Mouse (Mus musculus) bone marrow, adult 2 months (tissue): ENCODE results near the gene Mrps16. TPM values are rescaled to one million over a fixed set of nuclear protein-coding genes. Genes with fewer than 3 reads are reported as not detected.

Experiments
- H3K27ac ChIP-seq: fragments of 200-500 bp; 2 replicates; pipeline ENCODE4 v1.5.1; 2012; ENCODE audit warnings: low read depth, mild to moderate bottlenecking, control low read depth, inconsistent platforms, low read length; ENCODE audit not compliant: control insufficient read depth, poor library complexity, insufficient read depth
- H3K4me1 ChIP-seq: fragments of 200-500 bp; 2 replicates; pipeline ENCODE4 v1.6.1; 2011; ENCODE audit warnings: low read length; ENCODE audit not compliant: control insufficient read depth, insufficient read depth
- H3K4me3 ChIP-seq: fragments of 200-500 bp; replicated peaks from 2 replicates; pipeline ENCODE3; 2011; ENCODE audit warnings: mild to moderate bottlenecking, low read depth, low read length, control low read depth; ENCODE audit not compliant: control insufficient read depth
- CTCF ChIP-seq: fragments of 200-500 bp; IDR thresholded peaks from 2 replicates; pipeline ENCODE4 v1.5.1; 2011; ENCODE audit warnings: low read length, control low read depth; ENCODE audit not compliant: control insufficient read depth, insufficient read depth
- POLR2A ChIP-seq: fragments of 200-500 bp; IDR thresholded peaks from 2 replicates; pipeline ENCODE4 v1.6.1; 2011; ENCODE audit warnings: low read depth, mild to moderate bottlenecking, control low read depth, low read length, borderline replicate concordance; ENCODE audit not compliant: control insufficient read depth
- WGBS: fragments of 180-500 bp; shearing (Covaris S2); methylation state at CpG from one replicate; pipeline ENCODE4 v1.1.7; 2018; 5-methylcytosine and 5-hydroxymethylcytosine counted together
- polyA plus RNA-seq: library from polyadenylated mRNA; stranded (reverse); fragments of >200 nt; gene quantifications from 2 replicates; pipeline ENCODE4 v1.2.4, GENCODE M21; 2011; ENCODE audit warnings: low replicate concordance; ENCODE audit not compliant: missing spikeins, insufficient read depth, insufficient read length

The Mrps16 gene
- polyA plus RNA-seq, 1 experiment = 78.8 TPM

DNA sequence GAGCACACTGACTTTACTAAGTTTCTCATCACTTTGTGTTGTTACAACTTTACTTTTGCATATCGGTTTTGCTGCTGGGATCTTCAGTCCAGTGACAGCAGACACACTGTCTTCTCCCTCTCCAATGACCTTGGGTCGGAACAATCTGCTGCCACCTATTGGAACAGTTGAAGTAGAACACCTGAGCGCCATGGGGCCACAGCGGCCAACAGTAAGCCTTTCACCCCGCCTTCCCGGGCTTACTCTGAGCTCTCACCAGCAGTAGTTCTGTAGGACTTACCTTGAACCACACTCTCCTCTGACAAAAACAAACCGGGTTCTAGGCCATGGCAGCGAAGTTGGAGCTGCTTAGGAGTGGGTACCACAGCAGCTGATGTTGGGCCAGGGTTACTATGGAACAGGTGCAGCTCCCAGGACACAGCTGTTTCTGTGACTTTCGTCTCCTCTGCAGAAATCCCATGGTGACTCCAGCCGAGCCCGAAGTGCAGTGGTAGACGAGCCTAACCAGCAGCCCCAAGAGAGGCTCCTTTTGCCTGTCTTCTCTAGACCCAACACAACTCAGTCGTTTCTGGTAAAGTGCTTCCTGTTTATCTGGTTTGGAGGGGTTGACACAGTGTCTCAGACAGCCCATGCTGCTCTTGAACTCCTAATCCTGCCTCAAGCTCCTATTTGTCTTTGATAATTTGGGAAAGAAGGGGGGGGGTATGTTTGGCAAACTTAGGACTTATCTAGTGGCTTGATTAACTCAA lies 14.9 kb downstream of the Mrps16 start:
- H3K27ac ChIP-seq = peak overlapping the region; percentile 87
- 24% methylated on average over 13 of the region's 13 CpGs for WGBS
- H3K4me3 ChIP-seq = peak overlapping the region; percentile 27
- TF ChIP-seq POLR2A (no peak), CTCF (peak; percentile 82)
- H3K4me1 ChIP-seq = peaks cover 1% of the 10 kb centered on the region; the same call in 1 of the 2 replicates

DNA sequence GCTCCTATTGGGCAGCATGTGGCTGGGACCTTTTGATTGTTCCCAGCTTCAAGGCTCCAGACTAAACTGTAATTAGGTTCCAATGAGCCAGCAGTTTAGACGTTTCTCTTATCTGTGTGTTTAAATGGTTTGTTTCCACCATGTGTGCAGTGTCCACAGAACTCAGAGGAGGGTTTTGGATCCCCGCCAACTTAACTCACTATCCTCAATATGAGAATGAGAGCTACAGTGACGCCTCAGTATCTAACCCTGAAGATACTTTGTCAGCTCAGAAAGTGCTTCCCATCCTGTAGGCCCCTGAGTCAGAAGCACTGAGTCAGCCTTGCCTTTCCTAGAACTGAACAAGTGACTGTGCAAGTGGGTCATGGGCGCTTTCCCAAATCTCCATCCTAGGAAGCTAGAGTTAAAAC lies 16.3 kb downstream of the Mrps16 start:
- Histone ChIP-seq H3K27ac (no peak overlapping the region), H3K4me1 (peaks cover 1% of the 10 kb centered on the region; the same call in 1 of the 2 replicates), H3K4me3 (no peak overlapping the region)
- TF ChIP-seq CTCF (no peak), POLR2A (no peak)
- 72% methylated on average over 4 of the region's 4 CpGs for WGBS

DNA sequence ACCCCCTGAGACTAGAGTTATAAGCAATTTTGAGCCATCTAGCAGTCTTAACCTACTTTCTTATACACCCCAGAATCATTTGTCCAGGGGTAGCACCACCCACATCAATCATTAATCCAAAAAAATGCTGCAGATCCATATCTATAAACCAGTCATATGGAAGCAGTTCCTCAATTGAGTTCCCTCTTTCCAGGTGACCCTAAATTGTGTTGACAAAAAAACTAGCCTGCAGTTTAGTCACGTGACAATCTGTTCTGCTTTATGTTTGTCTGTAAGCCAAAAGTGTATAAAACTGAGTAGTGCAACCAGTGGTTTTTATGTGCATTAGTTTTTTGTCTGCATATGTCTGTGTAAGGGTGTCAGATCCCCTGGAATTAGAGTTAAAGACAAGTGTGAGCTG lies 21.6 kb downstream of the Mrps16 start:
- TF ChIP-seq POLR2A (no peak), CTCF (no peak)
- H3K4me3 ChIP-seq = no peak overlapping the region
- H3K4me1 ChIP-seq = peaks cover 2% of the 10 kb centered on the region; the same call in 1 of the 2 replicates
- no peak overlapping the region for H3K27ac ChIP-seq
- 68% methylated on average over 1 of the region's 1 CpGs for WGBS

- WGBS = 41% methylated on average over 7 of the region's 7 CpGs
- Histone ChIP-seq H3K4me1 (peaks cover 2% of the 10 kb centered on the region; the same call in 1 of the 2 replicates), H3K27ac (no peak overlapping the region), H3K4me3 (no peak overlapping the region)
- TF ChIP-seq CTCF = no peak
- no peak for TF ChIP-seq POLR2A
These were observed 22.6 kb downstream of the Mrps16 start for GRCm38 (mm10) chr14:20370798-20371197.

DNA sequence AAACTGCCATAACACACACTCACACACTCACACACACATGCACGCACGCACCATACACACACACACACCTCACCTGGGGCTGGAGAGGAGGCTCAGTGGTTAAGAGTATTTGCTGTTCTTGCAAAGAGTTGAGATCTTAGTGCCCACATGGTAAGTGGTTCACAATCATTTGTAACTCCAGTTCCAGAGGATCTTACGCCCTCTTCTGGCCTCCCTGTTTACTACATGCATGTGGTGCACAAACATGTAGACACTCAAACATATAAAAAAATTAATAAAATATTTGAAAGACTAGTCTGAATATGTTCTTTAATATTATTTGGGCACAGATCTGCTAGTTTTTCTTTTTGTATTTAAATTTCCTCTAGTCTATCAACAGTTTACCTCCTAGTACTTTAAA lies 25.2 kb downstream of the Mrps16 start:
- peaks cover 2% of the 10 kb centered on the region for H3K4me1 ChIP-seq
- TF ChIP-seq CTCF (peak; percentile 6; the same call in 1 of the 2 replicates), POLR2A (no peak)
- no peak overlapping the region for H3K4me3 ChIP-seq
- 87% methylated on average over 3 of the region's 3 CpGs for WGBS
- H3K27ac ChIP-seq = no peak overlapping the region

- peak overlapping the region; percentile 74 for H3K27ac ChIP-seq
- 51% methylated on average over 4 of the region's 4 CpGs for WGBS
- TF ChIP-seq CTCF = no peak
- no peak for TF ChIP-seq POLR2A
- H3K4me3 ChIP-seq = no peak overlapping the region
- H3K4me1 ChIP-seq = peaks cover 2% of the 10 kb centered on the region; the same call in 1 of the 2 replicates
These were observed 30.2 kb downstream of the Mrps16 start for GRCm38 (mm10) chr14:20363230-20363629.

- 1% methylated on average over 42 of the region's 42 CpGs for WGBS
- peak within 1 kb of the TSS; percentile 92 for H3K4me3 ChIP-seq
- no peaks in the 10 kb centered on the region for H3K4me1 ChIP-seq
- TF ChIP-seq POLR2A = peak; percentile 65
- TF ChIP-seq CTCF = peak; percentile 47; the same call in 1 of the 2 replicates
- H3K27ac ChIP-seq = peak within 1 kb of the TSS; percentile 82
These were observed 45.4 kb downstream of the Mrps16 start, which contains the start of the genes Ecd and Fam149b for GRCm38 (mm10) chr14:20347991-20348541. Gene Ecd (minus strand): TSS chr14:20348121. Gene Fam149b (plus strand): TSS chr14:20348162.

DNA sequence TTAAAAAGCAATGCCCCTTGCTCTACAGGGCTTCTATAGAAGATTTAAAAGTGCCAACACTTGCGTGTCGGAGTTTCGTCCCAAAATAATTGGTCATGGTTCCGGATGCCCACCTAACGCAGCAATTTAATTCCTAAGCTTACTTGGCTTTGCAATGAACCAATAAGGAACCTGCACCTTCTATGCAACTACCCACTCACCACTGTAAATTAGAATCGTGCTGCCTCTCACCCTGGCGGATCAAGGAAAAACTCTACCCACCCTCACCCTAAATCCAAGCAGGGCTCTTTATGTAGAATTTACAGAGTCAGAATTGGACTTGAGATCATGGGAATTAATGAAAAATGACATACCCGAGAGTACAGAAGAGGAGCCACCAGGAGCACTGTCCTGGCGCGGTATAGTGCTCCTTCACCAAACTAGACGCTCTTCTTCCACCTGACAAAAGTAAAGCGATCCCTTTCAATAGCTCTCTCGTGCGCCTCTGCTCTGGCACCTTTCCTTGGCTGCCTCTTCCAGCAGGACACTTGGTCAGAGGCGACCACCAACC lies 45.9 kb downstream of the Mrps16 start:
- under 1% methylated on average over 15 of the region's 15 CpGs for WGBS

More for the DNA sequence above, 45.9 kb downstream of the Mrps16 start:
- TF ChIP-seq CTCF = no peak
- no peak for TF ChIP-seq POLR2A
- H3K27ac ChIP-seq = peak overlapping the region; percentile 82
- no peaks in the 10 kb centered on the region for H3K4me1 ChIP-seq
- H3K4me3 ChIP-seq = peak overlapping the region; percentile 92
